Mouse (Mus musculus) liver, postnatal 0 days (tissue): ENCODE results near the gene 1700016K19Rik.

Source experiments
- CTCF ChIP-seq: sonication (generic); IDR thresholded peaks from 2 replicates; pipeline ENCODE4 v1.5.1; 2016; ENCODE audit warnings: antibody characterized with exemption, low read depth
- EP300 ChIP-seq: IDR thresholded peaks from 2 replicates; pipeline ENCODE4 v1.6.1; 2016; ENCODE audit warnings: antibody characterized with exemption, low read depth, mild to moderate bottlenecking

DNA sequence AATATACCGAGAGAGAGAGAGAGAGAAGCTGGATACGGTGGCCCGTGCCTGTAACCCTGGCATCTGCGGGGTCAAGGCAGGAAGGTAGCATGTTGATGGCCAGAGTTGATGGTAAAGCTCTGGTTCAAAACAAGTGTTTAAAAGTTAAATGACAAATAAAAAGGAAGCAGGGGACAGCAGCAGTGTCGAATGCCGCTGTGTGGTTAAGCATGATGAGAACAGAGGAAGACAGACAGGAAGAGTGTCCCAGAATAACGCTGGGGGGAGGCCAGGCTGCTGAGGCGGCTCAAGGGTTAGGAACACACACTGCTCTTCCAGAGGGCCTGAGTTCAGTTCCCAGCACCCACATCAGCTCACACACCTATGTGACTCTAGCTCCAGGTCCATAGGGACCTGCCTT is 7.2 kb upstream of the 1700016K19Rik start:
- TF ChIP-seq CTCF (no peak), EP300 (no peak)
